In genomic region chr9:94743291-94743690, GRCm38 (mm10) we compare ENCODE assay signal across 28 mouse cellular contexts.
"Had no signal": no experiment of that assay in that cellular context is flagged by ENCODE, and none has a peak within 500 bp of the region (broad histone marks: within the 10 kb centered on the region; RNA-seq: fewer than 3 reads in every experiment).

No protein-coding gene starts in this region.

- H3K4me3 ChIP-seq: gastrocnemius, adult 2 months; heart, embryonic 10.5 days; heart, embryonic 12.5 days; hindbrain, embryonic 10.5 days; hindbrain, embryonic 12.5 days; intestine, embryonic 15.5 days; kidney, embryonic 15.5 days; limb, embryonic 13.5 days; limb, embryonic 15.5 days; liver, embryonic 12.5 days had no signal

- ATAC-seq: forebrain, embryonic 16.5 days; hindbrain, embryonic 16.5 days; inflammation-experienced regulatory T-cells, adult 6 months; intestine, embryonic 15.5 days; intestine, postnatal 0 days; liver, embryonic 12.5 days had no signal

- H3K27ac ChIP-seq: gastrocnemius, adult 2 months; heart, embryonic 10.5 days; hindbrain, embryonic 10.5 days; hindbrain, embryonic 12.5 days; hindbrain, embryonic 14.5 days; intestine, embryonic 15.5 days; kidney, embryonic 15.5 days; kidney, postnatal 0 days; limb, embryonic 13.5 days; limb, embryonic 15.5 days; liver, embryonic 12.5 days; liver, embryonic 14.5 days had no signal

- DNase-seq: gastrocnemius, adult 2 months; gastrocnemius, postnatal 10 days; gastrocnemius, postnatal 25 days; heart, adult 18-20 months; heart, postnatal 10 days; heart, postnatal 4 days; kidney, adult 18-20 months; kidney, adult 9 months; kidney, postnatal 14 days; kidney, postnatal 36 days; layer of hippocampus, postnatal 36 days; left cerebral cortex, postnatal 4 days had no signal
